23 mouse cellular contexts compared by ENCODE assay signal in the genomic region with DNA sequence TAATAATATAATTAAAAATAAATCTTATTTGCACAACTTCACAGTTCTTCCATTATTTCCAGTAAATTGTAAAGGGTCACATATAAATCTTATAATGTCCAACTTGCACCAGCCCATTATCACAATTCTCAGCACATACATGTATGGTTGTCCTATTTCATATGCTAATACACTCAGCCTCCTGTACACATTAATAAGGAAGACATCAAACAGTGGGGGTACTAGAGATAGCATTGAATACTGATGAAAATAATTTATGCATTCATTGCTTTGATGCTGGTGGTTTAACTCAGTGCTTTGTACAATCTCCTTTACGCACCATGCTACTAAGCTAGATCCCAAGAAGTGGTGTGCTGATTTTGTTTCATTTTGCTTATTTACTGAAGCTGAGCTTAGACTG.
DNase-seq lines count a peak whose midpoint lies in the region; ATAC-seq and TF ChIP-seq lines count a peak whose summit lies in the region.
"Had no signal": no experiment of that assay in that cellular context is flagged by ENCODE, and none has a peak within 500 bp of the region (broad histone marks: within the 10 kb centered on the region; RNA-seq: fewer than 3 reads in every experiment).

No protein-coding gene starts in this region.

- H3K9ac ChIP-seq in midbrain, embryonic 11.5 days (ENCODE audit: low read length), result no peak overlapping the region
- no peak overlapping the region for H3K9ac ChIP-seq in midbrain, postnatal 0 days (replicated peaks; ENCODE audit: low read length, poor library complexity, severe bottlenecking)
- H3K9ac ChIP-seq in midbrain, embryonic 14.5 days (replicated peaks; ENCODE audit: low read length), result no peak overlapping the region
- no peak overlapping the region for H3K9ac ChIP-seq in midbrain, embryonic 16.5 days (ENCODE audit: low read depth, low read length)
- H3K9ac ChIP-seq: embryonic facial prominence, embryonic 12.5 days; forebrain, embryonic 13.5 days; forebrain, embryonic 15.5 days had no signal

- DNase-seq in midbrain, embryonic 11.5 days (ENCODE audit: low spot score, missing footprints), result no peak
- DNase-seq in midbrain, postnatal 0 days (ENCODE audit: low spot score), result no peak
- DNase-seq in brain, embryonic 14.5 days (ENCODE audit: low read depth), result peak; percentile 30
- peak; percentile 14 for DNase-seq in midbrain, embryonic 14.5 days
- DNase-seq in urinary bladder, postnatal 4 days (ENCODE audit: low spot score in 2 of 2), result no peak
- no peak for DNase-seq in liver
- DNase-seq: adrenal gland, adult 2 months; adrenal gland, postnatal 10 days; adrenal gland, postnatal 25 days; B cell, adult 2 months; cerebellum, adult 11-12 months; cerebellum, adult 2 months; cerebellum, adult 9-10 months; cerebellum, postnatal 10 days; cerebellum, postnatal 25 days had no signal

- no peaks in the 10 kb centered on the region for H3K36me3 ChIP-seq in midbrain, embryonic 11.5 days (ENCODE audit: control insufficient read depth, insufficient read depth, low read length)
- H3K36me3 ChIP-seq in midbrain, postnatal 0 days (ENCODE audit: insufficient read depth, low read length), result no peaks in the 10 kb centered on the region
- no peaks in the 10 kb centered on the region for H3K36me3 ChIP-seq in midbrain, embryonic 14.5 days (ENCODE audit: control insufficient read depth, insufficient read depth, low read length)
- H3K36me3 ChIP-seq in midbrain, embryonic 16.5 days (ENCODE audit: control insufficient read depth, insufficient read depth, low read length), result no peaks in the 10 kb centered on the region
- H3K36me3 ChIP-seq: embryonic facial prominence, embryonic 10.5 days; embryonic facial prominence, embryonic 12.5 days; forebrain, embryonic 15.5 days; G1E had no signal

- no peaks in the 10 kb centered on the region for H3K9me3 ChIP-seq in midbrain, embryonic 11.5 days (ENCODE audit: control insufficient read depth, low read length)
- H3K9me3 ChIP-seq in midbrain, postnatal 0 days (ENCODE audit: low read length), result no peaks in the 10 kb centered on the region
- H3K9me3 ChIP-seq in midbrain, embryonic 14.5 days (ENCODE audit: control insufficient read depth, low read length), result no peaks in the 10 kb centered on the region
- H3K9me3 ChIP-seq in midbrain, embryonic 16.5 days (replicated peaks; ENCODE audit: control insufficient read depth, low read length, poor library complexity, severe bottlenecking), result no peaks in the 10 kb centered on the region
- H3K9me3 ChIP-seq: embryonic facial prominence, embryonic 10.5 days; embryonic facial prominence, embryonic 12.5 days; forebrain, embryonic 13.5 days; forebrain, embryonic 15.5 days; G1E had no signal

- no peak overlapping the region for H3K4me3 ChIP-seq in midbrain, embryonic 11.5 days (ENCODE audit: low read depth, low read length)
- no peak overlapping the region for H3K4me3 ChIP-seq in midbrain, postnatal 0 days (ENCODE audit: low read depth, low read length)
- no peak overlapping the region for H3K4me3 ChIP-seq in midbrain, embryonic 14.5 days (replicated peaks; ENCODE audit: low read depth, low read length)
- H3K4me3 ChIP-seq in midbrain, embryonic 16.5 days (ENCODE audit: low read depth, low read length), result no peak overlapping the region
- H3K4me3 ChIP-seq: embryonic facial prominence, embryonic 10.5 days; embryonic facial prominence, embryonic 12.5 days; forebrain, embryonic 13.5 days; forebrain, embryonic 15.5 days had no signal

- TF ChIP-seq CTCF in midbrain, postnatal 0 days (IDR thresholded peaks at IDR 0.05), result no peak
- TF ChIP-seq CTCF in brain, embryonic 14.5 days (IDR thresholded peaks at IDR 0.05; ENCODE audit: borderline replicate concordance, extremely low read depth, insufficient read depth, insufficient read length), result no peak

- WGBS in midbrain, embryonic 11.5 days, result 87% methylated on average over 1 of the region's 1 CpGs
- 62% methylated on average over 1 of the region's 1 CpGs for WGBS in midbrain, postnatal 0 days
- 46% methylated on average over 1 of the region's 1 CpGs for WGBS in midbrain, embryonic 14.5 days
- WGBS in midbrain, embryonic 16.5 days, result 64% methylated on average over 1 of the region's 1 CpGs

- H3K4me1 ChIP-seq in midbrain, embryonic 11.5 days (ENCODE audit: control insufficient read depth, insufficient read depth, low read length), result no peaks in the 10 kb centered on the region
- H3K4me1 ChIP-seq in midbrain, postnatal 0 days (ENCODE audit: insufficient read depth, low read length), result no peaks in the 10 kb centered on the region
- no peaks in the 10 kb centered on the region for H3K4me1 ChIP-seq in midbrain, embryonic 14.5 days (ENCODE audit: control insufficient read depth, insufficient read depth, low read length)
- no peaks in the 10 kb centered on the region for H3K4me1 ChIP-seq in midbrain, embryonic 16.5 days (ENCODE audit: control insufficient read depth, insufficient read depth, low read length)
- H3K4me1 ChIP-seq: embryonic facial prominence, embryonic 10.5 days; embryonic facial prominence, embryonic 12.5 days; forebrain, embryonic 13.5 days; forebrain, embryonic 15.5 days had no signal

- no peak overlapping the region for H3K4me2 ChIP-seq in midbrain, embryonic 11.5 days
- H3K4me2 ChIP-seq in midbrain, postnatal 0 days (ENCODE audit: low read depth, low read length, poor library complexity, severe bottlenecking), result no peak overlapping the region
- no peak overlapping the region for H3K4me2 ChIP-seq in midbrain, embryonic 14.5 days (ENCODE audit: low read length)
- H3K4me2 ChIP-seq in midbrain, embryonic 16.5 days (ENCODE audit: low read length), result no peak overlapping the region
- H3K4me2 ChIP-seq: embryonic facial prominence, embryonic 12.5 days; forebrain, embryonic 13.5 days; forebrain, embryonic 15.5 days had no signal

- TF ChIP-seq POLR2A in brain, embryonic 14.5 days (IDR thresholded peaks at IDR 0.05; ENCODE audit: borderline replicate concordance, extremely low read depth, insufficient read depth, insufficient read length, poor library complexity, severe bottlenecking), result no peak

- ATAC-seq in midbrain, embryonic 11.5 days (ENCODE audit: low FRiP score), result 0 out of 2 replicates have a peak, but pooled peaks have one; percentile 27
- no peak for ATAC-seq in midbrain, postnatal 0 days (ENCODE audit: low FRiP score)
- peak; percentile 48; the same call in 1 of the 2 replicates for ATAC-seq in midbrain, embryonic 14.5 days (ENCODE audit: low FRiP score, low TSS enrichment)
- peak; percentile 62 for ATAC-seq in midbrain, embryonic 16.5 days
- ATAC-seq: CD4-positive, CD25-positive, alpha-beta regulatory T cell, adult 4 months; forebrain, embryonic 13.5 days; forebrain, embryonic 15.5 days had no signal

- H3K27me3 ChIP-seq in midbrain, embryonic 11.5 days (ENCODE audit: control insufficient read depth, insufficient read depth, low read length), result no peaks in the 10 kb centered on the region
- no peaks in the 10 kb centered on the region for H3K27me3 ChIP-seq in midbrain, postnatal 0 days (ENCODE audit: insufficient read depth, low read length)
- no peaks in the 10 kb centered on the region for H3K27me3 ChIP-seq in midbrain, embryonic 14.5 days (ENCODE audit: control insufficient read depth, insufficient read depth, low read length)
- H3K27me3 ChIP-seq in midbrain, embryonic 16.5 days (ENCODE audit: control insufficient read depth, insufficient read depth, low read depth, low read length), result no peaks in the 10 kb centered on the region
- H3K27me3 ChIP-seq: CH12.LX; embryonic facial prominence, embryonic 12.5 days; forebrain, embryonic 13.5 days; forebrain, embryonic 15.5 days had no signal

- no peak overlapping the region for H3K27ac ChIP-seq in midbrain, embryonic 11.5 days (ENCODE audit: low read depth, low read length)
- H3K27ac ChIP-seq in midbrain, postnatal 0 days (ENCODE audit: low read depth, low read length), result no peak overlapping the region
- no peak overlapping the region for H3K27ac ChIP-seq in midbrain, embryonic 14.5 days (replicated peaks; ENCODE audit: low read depth, low read length)
- no peak overlapping the region for H3K27ac ChIP-seq in midbrain, embryonic 16.5 days (ENCODE audit: low read length)
- H3K27ac ChIP-seq: embryonic facial prominence, embryonic 10.5 days; embryonic facial prominence, embryonic 12.5 days; forebrain, embryonic 13.5 days; forebrain, embryonic 15.5 days had no signal

Comparison
In these comparisons a context has a peak if more than half of its experiments do, and no peak if none do; other contexts are left out.
1. DNase-seq: peak in brain, embryonic 14.5 days (single experiment) and midbrain, embryonic 14.5 days (single experiment); none in midbrain, embryonic 11.5 days (single experiment), midbrain, postnatal 0 days (single experiment), urinary bladder, postnatal 4 days (0 of 2) and liver (single experiment).